Mouse (Mus musculus): ENCODE results near the gene Erc2.

The Erc2 gene

GRCm38 (mm10) chr14:27759982-27760381, 137.8 kb downstream of the Erc2 start:
- no peak for DNase-seq (ENCODE audit: extremely low read depth, insufficient read length, low spot score)

- DNase-seq (ENCODE audit: extremely low read depth, insufficient read length, low spot score), result no peak
Measured at GRCm38 (mm10) chr14:27775367-27775766, 153.1 kb downstream of the Erc2 start.

GRCm38 (mm10) chr14:27778503-27778902, 156.3 kb downstream of the Erc2 start:
- no peak for DNase-seq (ENCODE audit: extremely low read depth, insufficient read length, low spot score)

GRCm38 (mm10) chr14:27778982-27779701, 156.9 kb downstream of the Erc2 start:
- DNase-seq (ENCODE audit: extremely low read depth, insufficient read length, low spot score), result no peak

GRCm38 (mm10) chr14:27781221-27781620, 159.0 kb downstream of the Erc2 start:
- DNase-seq (ENCODE audit: extremely low read depth, insufficient read length, low spot score), result no peak

- no peak for DNase-seq (ENCODE audit: extremely low read depth, insufficient read length, low spot score)
Measured at GRCm38 (mm10) chr14:27784826-27785225, 162.6 kb downstream of the Erc2 start.

GRCm38 (mm10) chr14:27785562-27785961, 163.3 kb downstream of the Erc2 start:
- no peak for DNase-seq (ENCODE audit: extremely low read depth, insufficient read length, low spot score)

- DNase-seq (ENCODE audit: extremely low read depth, insufficient read length, low spot score), result no peak
Measured at GRCm38 (mm10) chr14:27789066-27789898, 167.1 kb downstream of the Erc2 start.

- no peak for DNase-seq (ENCODE audit: extremely low read depth, insufficient read length, low spot score)
Measured at GRCm38 (mm10) chr14:27798184-27798934, 176.1 kb downstream of the Erc2 start.

- DNase-seq (ENCODE audit: extremely low read depth, insufficient read length, low spot score), result no peak
Measured at GRCm38 (mm10) chr14:27800766-27801165, 178.5 kb downstream of the Erc2 start.

GRCm38 (mm10) chr14:27803961-27804360, 181.7 kb downstream of the Erc2 start:
- peak; percentile 37 for DNase-seq (ENCODE audit: extremely low read depth, insufficient read length, low spot score)

GRCm38 (mm10) chr14:27805064-27805463, 182.8 kb downstream of the Erc2 start:
- no peak for DNase-seq (ENCODE audit: extremely low read depth, insufficient read length, low spot score)

GRCm38 (mm10) chr14:27808080-27808479, 185.9 kb downstream of the Erc2 start:
- no peak for DNase-seq (ENCODE audit: extremely low read depth, insufficient read length, low spot score)

GRCm38 (mm10) chr14:27808523-27809114, 186.4 kb downstream of the Erc2 start:
- no peak for DNase-seq (ENCODE audit: extremely low read depth, insufficient read length, low spot score)

GRCm38 (mm10) chr14:27810790-27811189, 188.6 kb downstream of the Erc2 start:
- peak; percentile 40 for DNase-seq (ENCODE audit: extremely low read depth, insufficient read length, low spot score)

- no peak for DNase-seq (ENCODE audit: extremely low read depth, insufficient read length, low spot score)
Measured at GRCm38 (mm10) chr14:27811649-27812048, 189.4 kb downstream of the Erc2 start.

GRCm38 (mm10) chr14:27815739-27816138, 193.5 kb downstream of the Erc2 start:
- DNase-seq (ENCODE audit: extremely low read depth, insufficient read length, low spot score), result no peak

GRCm38 (mm10) chr14:27818986-27819385, 196.8 kb downstream of the Erc2 start:
- DNase-seq (ENCODE audit: extremely low read depth, insufficient read length, low spot score), result no peak

GRCm38 (mm10) chr14:27821801-27822200, 199.6 kb downstream of the Erc2 start:
- DNase-seq (ENCODE audit: extremely low read depth, insufficient read length, low spot score), result no peak

GRCm38 (mm10) chr14:27822566-27822965, 200.3 kb downstream of the Erc2 start:
- peak; percentile 63 for DNase-seq (ENCODE audit: extremely low read depth, insufficient read length, low spot score)

GRCm38 (mm10) chr14:27823048-27823447, 200.8 kb downstream of the Erc2 start:
- peak; percentile 66 for DNase-seq (ENCODE audit: extremely low read depth, insufficient read length, low spot score)
